Mouse (Mus musculus) CH12.LX (cell line): ENCODE data around the gene Setd3. TPM values are rescaled to one million over a fixed set of nuclear protein-coding genes. Genes with fewer than 3 reads are reported as not detected.

ENCODE experiments used
- DNase-seq: peaks from one replicate; pipeline ENCODE4 v3.0.0-alpha.2; 2013; ENCODE audit errors: extremely low read depth
- H3K27ac ChIP-seq: 2 replicates; pipeline ENCODE4 v1.5.1; 2012; ENCODE audit warnings: low read depth, mild to moderate bottlenecking, control low read depth, moderate library complexity; ENCODE audit not compliant: insufficient read depth
- H3K27me3 ChIP-seq: replicated peaks from 2 replicates; pipeline ENCODE3; 2012; ENCODE audit warnings: inconsistent platforms
- H3K36me3 ChIP-seq, 2 experiments: replicated peaks in 1 of 2; 2 replicates each; pipeline versions ENCODE3 to v1.6.1; 2012; ENCODE audit warnings: inconsistent platforms in 1 of 2, low read length in 1 of 2, mild to moderate bottlenecking in 1 of 2, mixed read lengths in 1 of 2, moderate library complexity in 1 of 2; ENCODE audit not compliant: control insufficient read depth in 1 of 2, insufficient read depth in 1 of 2
- H3K4me1 ChIP-seq, 2 experiments: 2 replicates each; pipeline ENCODE4 v1.6.1; 2012; ENCODE audit warnings: inconsistent platforms in 1 of 2, moderate library complexity in 1 of 2; ENCODE audit not compliant: insufficient read depth in 2 of 2, control insufficient read depth in 1 of 2
- H3K4me2 ChIP-seq: 2 replicates; pipeline ENCODE4 v1.6.1; 2012; ENCODE audit warnings: low read depth, mild to moderate bottlenecking, control low read depth; ENCODE audit not compliant: poor library complexity, insufficient read depth, severe bottlenecking
- H3K4me3 ChIP-seq, 3 experiments: fragments of 150-350 bp in 1 of 3; sonication (generic) in 1 of 3; replicated peaks in 1 of 3; 2 replicates each; pipeline versions ENCODE3 to v1.5.1; 2011 to 2012; ENCODE audit warnings: low read depth in 2 of 3, low read length in 2 of 3, mild to moderate bottlenecking in 2 of 3, moderate library complexity in 2 of 3, control low read depth in 1 of 3, improper control_type of control experiment in 1 of 3, inconsistent platforms in 1 of 3, mixed read lengths in 1 of 3; ENCODE audit not compliant: poor library complexity in 1 of 3
- H3K79me2 ChIP-seq: replicated peaks from 2 replicates; pipeline ENCODE4 v1.6.1; 2012; ENCODE audit warnings: mild to moderate bottlenecking, moderate library complexity; ENCODE audit not compliant: control insufficient read depth, poor library complexity, insufficient read depth, severe bottlenecking; ENCODE audit errors: extremely low read depth
- H3K9ac ChIP-seq: 2 replicates; pipeline ENCODE4 v1.6.1; 2012; ENCODE audit warnings: low read depth, mild to moderate bottlenecking, control low read depth, moderate library complexity; ENCODE audit not compliant: insufficient read depth
- H3K9me3 ChIP-seq: replicated peaks from 2 replicates; pipeline ENCODE3; 2012; ENCODE audit warnings: low read length, inconsistent platforms, mixed read lengths
- BHLHE40 ChIP-seq: IDR thresholded peaks from 2 replicates; pipeline ENCODE4 v1.6.1; 2011; ENCODE audit warnings: mild to moderate bottlenecking, low read depth, low read length, improper control_type of control experiment
- CHD1 ChIP-seq: IDR thresholded peaks from 2 replicates; pipeline ENCODE4 v1.6.1; 2012; ENCODE audit warnings: low read depth, low read length, improper control_type of control experiment, inconsistent platforms
- CHD2 ChIP-seq: IDR thresholded peaks from 2 replicates; pipeline ENCODE4 v1.6.1; 2011; ENCODE audit warnings: low read length, improper control_type of control experiment
- CTCF ChIP-seq, 2 experiments: IDR thresholded peaks in 1 of 2; conservative IDR thresholded peaks in 1 of 2; 2 replicates each; pipeline ENCODE4 v1.5.1; 2011 to 2012; ENCODE audit warnings: low read depth in 2 of 2, low read length in 2 of 2, improper control_type of control experiment in 1 of 2, inconsistent platforms in 1 of 2, mild to moderate bottlenecking in 1 of 2, moderate library complexity in 1 of 2
- E2F4 ChIP-seq: IDR thresholded peaks from 2 replicates; pipeline ENCODE4 v1.6.1; 2011; ENCODE audit warnings: low read depth, low read length, improper control_type of control experiment; ENCODE audit not compliant: insufficient replicate concordance
- GABPA ChIP-seq: IDR thresholded peaks from 2 replicates; pipeline ENCODE4 v1.6.1; 2012; ENCODE audit warnings: low read depth, low read length, improper control_type of control experiment, inconsistent platforms; ENCODE audit not compliant: insufficient replicate concordance
- MAX ChIP-seq: IDR thresholded peaks from 2 replicates; pipeline ENCODE4 v1.6.1; 2011; ENCODE audit warnings: low read length, improper control_type of control experiment
- MAZ ChIP-seq: IDR thresholded peaks from 2 replicates; pipeline ENCODE4 v1.6.1; 2012; ENCODE audit warnings: low read depth, mild to moderate bottlenecking, inconsistent platforms, low read length, improper control_type of control experiment, moderate library complexity
- MXI1 ChIP-seq: IDR thresholded peaks from 2 replicates; pipeline ENCODE4 v1.6.1; 2011; ENCODE audit warnings: mild to moderate bottlenecking, low read depth, low read length, improper control_type of control experiment
- MYC ChIP-seq: IDR thresholded peaks from 2 replicates; pipeline ENCODE4 v1.6.1; 2011; ENCODE audit warnings: low read depth, mild to moderate bottlenecking, improper control_type of control experiment, low read length
- NRF1 ChIP-seq: IDR thresholded peaks from 2 replicates; pipeline ENCODE4 v1.6.1; 2014; ENCODE audit warnings: low read depth, mild to moderate bottlenecking, inconsistent platforms, low read length, improper control_type of control experiment, moderate library complexity
- POLR2AphosphoS2 ChIP-seq: IDR thresholded peaks from 2 replicates; pipeline ENCODE4 v1.6.1; 2011; ENCODE audit warnings: low read depth, low read length, improper control_type of control experiment
- RAD21 ChIP-seq: IDR thresholded peaks from 2 replicates; pipeline ENCODE4 v1.6.1; 2011; ENCODE audit warnings: low read depth, mild to moderate bottlenecking, low read length, improper control_type of control experiment, moderate library complexity
- RCOR1 ChIP-seq: conservative IDR thresholded peaks from 2 replicates; pipeline ENCODE4 v1.6.1; 2012; ENCODE audit warnings: low read depth, mild to moderate bottlenecking, inconsistent platforms, low read length, improper control_type of control experiment
- SMC3 ChIP-seq: IDR thresholded peaks from 2 replicates; pipeline ENCODE4 v1.6.1; 2011; ENCODE audit warnings: low read depth, low read length, improper control_type of control experiment
- UBTF ChIP-seq: IDR thresholded peaks from 2 replicates; pipeline ENCODE4 v1.6.1; 2012; ENCODE audit warnings: low read depth, mild to moderate bottlenecking, inconsistent platforms, low read length, improper control_type of control experiment, moderate library complexity
- USF1 ChIP-seq: IDR thresholded peaks from 2 replicates; pipeline ENCODE4 v1.6.1; 2014; ENCODE audit warnings: low read depth, mild to moderate bottlenecking, inconsistent platforms, low read length, improper control_type of control experiment
- ZC3H11A ChIP-seq: IDR thresholded peaks from 2 replicates; pipeline ENCODE4 v1.6.1; 2012; ENCODE audit warnings: low read depth, mild to moderate bottlenecking, inconsistent platforms, low read length, improper control_type of control experiment
- ZKSCAN1 ChIP-seq: IDR thresholded peaks from 2 replicates; pipeline ENCODE4 v1.6.1; 2012; ENCODE audit warnings: low read depth, inconsistent platforms, low read length, improper control_type of control experiment, borderline replicate concordance
- ZMIZ1 ChIP-seq: IDR thresholded peaks from 2 replicates; pipeline ENCODE4 v1.6.1; 2012; ENCODE audit warnings: low read depth, mild to moderate bottlenecking, inconsistent platforms, low read length, improper control_type of control experiment
- dilution Hi-C: fragments of 300-500 bp; cut with MboI; formaldehyde crosslinking; loops from 2 replicates; pipeline ENCODE4 v1.14.3; 2020; ENCODE audit warnings: low sequenced_read_pairs; ENCODE audit not compliant: extremely low pct_unique_long_range_greater_than_20kb, extremely low pct_ligation_motif_present
- in situ Hi-C: fragments of 300-500 bp; cut with MboI; formaldehyde crosslinking; loops from 3 replicates; pipeline ENCODE4 v1.14.3; 2019; ENCODE audit warnings: low sequenced_read_pairs, low pct_ligation_motif_present, low pct_unique_long_range_greater_than_20kb, mixed read lengths
- polyA plus RNA-seq: library from polyadenylated mRNA; unstranded; fragments of >175 nt; gene quantifications from 2 replicates; pipeline ENCODE4 v1.2.1, GENCODE M21; 2012; ENCODE audit warnings: low read depth; ENCODE audit not compliant: insufficient read length
- total RNA-seq, 2 experiments: library from RNA; depleted of rRNA; stranded (reverse); fragments of 300-350 nt in 1 of 2; fragments of >200 nt in 1 of 2; gene quantifications; 2 replicates each; pipeline ENCODE4 v1.2.3; 2012 to 2014

Setd3 gene
- total and polyA plus RNA-seq, 3 experiments: 44.3 to 65.9 (median 55.8) TPM

- peaks cover 48 to 72% of the 10 kb centered on the region in 2 experiments for H3K36me3 ChIP-seq
- peaks cover 8% of the 10 kb centered on the region; the same call in 1 of the 2 replicates for H3K79me2 ChIP-seq
- H3K4me2 ChIP-seq: no peak overlapping the region
- H3K9ac ChIP-seq: no peak overlapping the region
- H3K9me3 ChIP-seq: no peaks in the 10 kb centered on the region
- dilution Hi-C loops: no loop called here
- H3K4me3 ChIP-seq: no peak overlapping the region
- no peaks in the 10 kb centered on the region for H3K27me3 ChIP-seq
- in situ Hi-C loops: no loop called here
- H3K27ac ChIP-seq: no peak overlapping the region
- H3K4me1 ChIP-seq: peaks cover 7 to 20% of the 10 kb centered on the region in 2 experiments; a peak in 3 of 4 replicates
- TF ChIP-seq SMC3 (peak; percentile 32), MAZ (no peak), RAD21 (peak; percentile 49), CTCF (conservative IDR thresholded peaks at IDR 0.05 in 1 of 2, IDR thresholded peaks at IDR 0.05 in 1 of 2; ENCODE audit: low read depth in 2 of 2, low read length in 2 of 2) (peak; percentile 42 to 58; a peak in 2 of 4 replicates)
- no peak for DNase-seq
Observed at GRCm38 (mm10) chr12:108162036-108162435, 17.1 kb downstream of the Setd3 start.

DNA sequence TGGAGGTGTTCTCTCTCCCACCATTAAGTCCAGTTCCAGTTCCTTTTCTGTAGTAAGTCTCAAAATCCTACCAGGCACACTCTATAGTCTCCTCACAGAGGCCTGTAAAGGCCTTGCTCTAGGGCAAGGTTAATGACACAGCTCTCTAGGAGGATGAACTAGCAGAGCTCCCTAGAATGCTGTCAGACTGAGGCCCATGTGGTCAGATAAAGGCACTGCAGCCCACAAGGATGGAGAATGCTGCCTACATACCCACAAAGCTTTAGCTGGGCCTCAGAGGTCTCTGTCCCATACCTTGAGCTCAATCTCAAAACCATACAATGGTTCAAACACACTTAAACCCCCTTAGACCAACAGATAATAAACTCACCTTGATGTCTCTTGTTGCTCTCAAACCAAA is 19.3 kb downstream of the Setd3 start:
- Histone ChIP-seq H3K27me3 (no peaks in the 10 kb centered on the region), H3K27ac (no peak overlapping the region), H3K9me3 (no peaks in the 10 kb centered on the region), H3K9ac (no peak overlapping the region), H3K4me2 (no peak overlapping the region), H3K79me2 (0 out of 2 replicates have a peak, but pooled peaks cover 3% of the 10 kb centered on the region), H3K4me3 (no peak overlapping the region), H3K4me1 (no peaks in the 10 kb centered on the region), H3K36me3 (peaks cover 58 to 82% of the 10 kb centered on the region in 2 experiments)
- TF ChIP-seq CHD1 (no peak), USF1 (no peak), CTCF (conservative IDR thresholded peaks at IDR 0.05 in 1 of 2, IDR thresholded peaks at IDR 0.05 in 1 of 2; ENCODE audit: low read depth in 2 of 2, low read length in 2 of 2) (peak in 1 of 2 experiments; percentile 11; a peak in 1 of 4 replicates), ZC3H11A (no peak)
- dilution Hi-C loops: no loop called here
- no peak for DNase-seq
- in situ Hi-C loops: no loop called here

DNA sequence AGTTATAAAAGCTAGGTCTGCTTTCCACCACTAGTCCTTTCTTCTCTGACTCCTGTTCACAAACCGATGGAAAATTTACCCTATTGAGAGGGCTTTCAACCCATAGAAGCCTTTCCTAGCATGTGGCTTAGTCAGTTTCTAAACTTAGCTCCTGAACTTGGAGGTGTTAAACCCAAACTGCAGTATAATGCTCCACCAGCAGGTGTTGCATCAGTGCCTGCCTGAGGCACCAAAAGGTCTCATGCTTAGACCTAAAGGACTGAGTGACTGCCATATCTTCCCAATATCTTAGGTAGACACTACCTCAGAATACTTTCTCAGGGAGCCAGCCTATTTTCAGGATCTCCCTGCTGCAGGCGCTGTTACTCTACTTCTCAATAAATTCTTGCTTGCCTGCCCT is 26.4 kb downstream of the Setd3 start:
- peaks cover 36 to 88% of the 10 kb centered on the region in 2 experiments for H3K36me3 ChIP-seq
- dilution Hi-C loops: no loop called here
- in situ Hi-C loops: no loop called here
- H3K9me3 ChIP-seq: no peaks in the 10 kb centered on the region
- H3K27me3 ChIP-seq: no peaks in the 10 kb centered on the region
- H3K79me2 ChIP-seq: no peaks in the 10 kb centered on the region
- DNase-seq: peak; percentile 38
- no peak overlapping the region for H3K9ac ChIP-seq
- no peak for TF ChIP-seq E2F4
- no peak for TF ChIP-seq GABPA
- no peak for TF ChIP-seq UBTF
- TF ChIP-seq CTCF (conservative IDR thresholded peaks at IDR 0.05 in 1 of 2, IDR thresholded peaks at IDR 0.05 in 1 of 2; ENCODE audit: low read depth in 2 of 2, low read length in 2 of 2): peak; percentile 30 to 54; a peak in 3 of 4 replicates
- no peak for TF ChIP-seq BHLHE40
- no peak for TF ChIP-seq RCOR1
- no peak for TF ChIP-seq MXI1
- no peak for TF ChIP-seq MYC
- TF ChIP-seq RAD21: peak; percentile 39
- TF ChIP-seq ZMIZ1: no peak
- TF ChIP-seq CHD2: no peak
- no peak for TF ChIP-seq ZKSCAN1
- no peak for TF ChIP-seq NRF1
- TF ChIP-seq MAX: no peak
- TF ChIP-seq POLR2AphosphoS2: no peak
- TF ChIP-seq SMC3: 0 out of 2 replicates have a peak, but pooled peaks have one; percentile 27
- no peak overlapping the region for H3K27ac ChIP-seq
- H3K4me2 ChIP-seq: no peak overlapping the region
- no peak overlapping the region for H3K4me3 ChIP-seq
- no peaks in the 10 kb centered on the region for H3K4me1 ChIP-seq
